Mouse (Mus musculus) cerebellum, adult 2 months (tissue): Measurements from ENCODE around the gene Igf2. TPM values are rescaled to one million over a fixed set of nuclear protein-coding genes. Genes with fewer than 3 reads are reported as not detected.

Experiments used
- DNase-seq, 2 experiments: peaks; one replicate each; pipeline ENCODE4 v3.0.0; 2021
- H3K27ac ChIP-seq: fragments of 200-500 bp; 2 replicates; pipeline ENCODE4 v1.5.1; 2012; ENCODE audit warnings: low read length, control low read depth, inconsistent platforms; ENCODE audit not compliant: insufficient read depth
- H3K27me3 ChIP-seq: fragments of 200-500 bp; 2 replicates; pipeline ENCODE4 v1.6.1; 2012; ENCODE audit warnings: inconsistent platforms, mild to moderate bottlenecking, low read length, moderate library complexity; ENCODE audit not compliant: control insufficient read depth, insufficient read depth
- H3K4me1 ChIP-seq: fragments of 200-500 bp; 2 replicates; pipeline ENCODE4 v1.6.1; 2011; ENCODE audit warnings: low read length; ENCODE audit not compliant: control insufficient read depth, insufficient read depth
- H3K4me3 ChIP-seq: fragments of 200-500 bp; replicated peaks from 2 replicates; pipeline ENCODE3; 2011; ENCODE audit warnings: mild to moderate bottlenecking, low read depth, low read length, control low read depth; ENCODE audit not compliant: insufficient read depth
- CTCF ChIP-seq: fragments of 200-500 bp; IDR thresholded peaks from 2 replicates; pipeline ENCODE4 v1.5.1; 2011; ENCODE audit warnings: low read depth, mild to moderate bottlenecking, control low read depth, low read length, moderate library complexity, borderline replicate concordance; ENCODE audit not compliant: insufficient read depth
- POLR2A ChIP-seq: fragments of 200-500 bp; IDR thresholded peaks from 2 replicates; pipeline ENCODE4 v1.6.1; 2011; ENCODE audit warnings: low read length, control low read depth, borderline replicate concordance; ENCODE audit not compliant: insufficient read depth
- WGBS: fragments of 180-500 bp; shearing (Covaris S2); methylation state at CpG from one replicate; pipeline ENCODE4 v1.1.7; 2018; 5-methylcytosine and 5-hydroxymethylcytosine counted together
- polyA plus RNA-seq: library from polyadenylated mRNA; depleted of rRNA; stranded (reverse); fragments of >200 nt; gene quantifications from 2 replicates; pipeline ENCODE4 v1.2.3, GENCODE M21; 2012

The Igf2 gene
- polyA plus RNA-seq, 1 experiment, result 67.2 TPM

- DNase-seq, result no peak
- 23% methylated on average over 5 of the region's 5 CpGs for WGBS
Measured at GRCm38 (mm10) chr7:142663151-142663550, 3.5 kb downstream of the Igf2 start.

GRCm38 (mm10) chr7:142661811-142662210 is 4.8 kb downstream of the Igf2 start:
- H3K27ac ChIP-seq, result no peak overlapping the region
- no peaks in the 10 kb centered on the region; the same call in 1 of the 2 replicates for H3K4me1 ChIP-seq
- no peak overlapping the region for H3K4me3 ChIP-seq
- peaks cover 7% of the 10 kb centered on the region; the same call in 1 of the 2 replicates for H3K27me3 ChIP-seq
- DNase-seq, result no peak
- TF ChIP-seq POLR2A, result no peak
- TF ChIP-seq CTCF, result no peak

More at GRCm38 (mm10) chr7:142663151-142663550, 3.5 kb downstream of the Igf2 start:
- no peaks in the 10 kb centered on the region; the same call in 1 of the 2 replicates for H3K4me1 ChIP-seq
- no peak for TF ChIP-seq CTCF
- TF ChIP-seq POLR2A, result no peak
- H3K27me3 ChIP-seq, result peaks cover 5% of the 10 kb centered on the region; the same call in 1 of the 2 replicates
- H3K4me3 ChIP-seq, result no peak overlapping the region
- no peak overlapping the region for H3K27ac ChIP-seq

DNA sequence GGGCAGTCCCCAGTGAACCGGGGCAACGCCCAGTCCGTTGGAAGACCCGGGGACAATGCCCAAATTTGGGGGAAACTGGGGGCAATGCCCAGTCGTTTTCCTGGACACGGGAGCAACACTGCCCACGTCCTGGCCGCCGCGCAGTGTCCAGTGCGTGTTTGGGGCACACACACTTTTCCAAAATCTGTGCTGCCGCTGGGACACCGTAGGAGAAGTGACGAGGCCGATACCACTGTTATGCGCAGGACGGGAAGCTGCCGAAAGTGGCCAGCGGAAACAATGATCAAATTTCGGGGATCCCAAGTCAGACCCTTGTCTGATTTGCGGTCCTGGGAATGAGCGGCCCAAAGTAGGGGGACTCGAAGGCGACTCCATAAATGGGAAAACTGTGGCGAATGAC is 5.6 kb downstream of the Igf2 start:
- Histone ChIP-seq H3K4me3 (no peak overlapping the region), H3K27ac (no peak overlapping the region), H3K27me3 (peaks cover 7% of the 10 kb centered on the region; the same call in 1 of the 2 replicates), H3K4me1 (no peaks in the 10 kb centered on the region; the same call in 1 of the 2 replicates)
- TF ChIP-seq CTCF (no peak), POLR2A (no peak)
- no peak for DNase-seq
- 6% methylated on average over 25 of the region's 25 CpGs for WGBS

- H3K4me3 ChIP-seq, result no peak overlapping the region
- TF ChIP-seq POLR2A (no peak), CTCF (no peak)
- WGBS, result 2% methylated on average over 29 of the region's 29 CpGs
Measured at GRCm38 (mm10) chr7:142660651-142660945, 6.0 kb downstream of the Igf2 start.

DNA sequence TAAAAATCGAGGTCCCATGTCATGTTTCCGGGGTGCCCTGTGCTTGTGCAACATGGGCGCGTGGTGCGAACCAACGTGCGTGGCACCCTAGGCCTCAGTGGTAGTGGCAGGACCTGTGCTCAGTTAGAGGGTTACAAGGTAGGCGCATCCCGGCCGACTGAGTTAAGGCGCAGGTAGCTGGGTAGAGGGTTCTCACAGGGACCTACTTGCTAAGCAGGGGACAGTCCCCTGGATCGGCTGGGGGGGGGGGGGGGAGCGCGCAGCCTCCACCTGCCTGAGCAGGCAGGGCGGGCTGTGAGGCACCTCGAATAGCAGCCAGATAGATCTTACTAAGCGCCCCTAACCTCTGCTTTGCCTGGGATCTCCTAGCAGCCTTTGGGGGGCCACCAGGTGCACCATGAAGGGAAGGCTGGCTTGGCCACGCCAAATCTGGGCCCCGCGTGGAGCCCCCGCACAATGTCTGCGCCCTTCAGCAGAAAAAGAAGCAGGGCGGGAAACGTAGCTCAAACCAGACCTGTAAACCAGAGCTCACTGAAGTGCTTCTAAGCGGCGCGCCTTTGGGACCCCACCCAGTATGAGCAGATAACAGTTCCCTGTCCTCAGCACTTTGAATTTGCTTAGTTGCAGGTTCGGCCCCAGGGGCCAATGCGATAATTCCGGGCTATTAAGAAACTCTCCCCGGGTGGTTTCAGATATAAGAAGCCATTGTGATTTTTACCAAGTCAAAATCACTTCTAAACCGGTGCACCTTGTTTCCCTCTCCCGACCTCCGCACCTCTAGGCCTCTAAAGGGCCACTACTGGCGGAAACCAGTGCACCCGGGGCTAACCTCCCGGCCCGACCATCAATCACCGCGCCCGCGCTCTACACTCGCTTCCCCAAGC is 6.6 kb downstream of the Igf2 start:
- Histone ChIP-seq H3K27ac (no peak overlapping the region), H3K4me1 (no peaks in the 10 kb centered on the region; the same call in 1 of the 2 replicates), H3K4me3 (no peak overlapping the region), H3K27me3 (peaks cover 10% of the 10 kb centered on the region; the same call in 1 of the 2 replicates)
- 3% methylated on average over 43 of the region's 43 CpGs for WGBS
- no peak for TF ChIP-seq CTCF
- no peak for TF ChIP-seq POLR2A
- DNase-seq, result no peak

More at GRCm38 (mm10) chr7:142660651-142660945, 6.0 kb downstream of the Igf2 start:
- Histone ChIP-seq H3K4me1 (no peaks in the 10 kb centered on the region; the same call in 1 of the 2 replicates), H3K27ac (no peak overlapping the region), H3K27me3 (peaks cover 8% of the 10 kb centered on the region; the same call in 1 of the 2 replicates)
- DNase-seq, result no peak

- DNase-seq, result no peak
- H3K27ac ChIP-seq, result no peak overlapping the region
- TF ChIP-seq CTCF (no peak), POLR2A (no peak)
- H3K4me3 ChIP-seq, result no peak overlapping the region
- H3K4me1 ChIP-seq, result no peaks in the 10 kb centered on the region
- H3K27me3 ChIP-seq, result peaks cover 10% of the 10 kb centered on the region; the same call in 1 of the 2 replicates
- 2% methylated on average over 68 of the region's 70 CpGs for WGBS
Measured at GRCm38 (mm10) chr7:142659181-142659681, 7.4 kb downstream of the Igf2 start.

GRCm38 (mm10) chr7:142658681-142659180 is 7.9 kb downstream of the Igf2 start:
- TF ChIP-seq CTCF (no peak), POLR2A (no peak)
- Histone ChIP-seq H3K4me3 (no peak overlapping the region), H3K27ac (no peak overlapping the region), H3K27me3 (peaks cover 10% of the 10 kb centered on the region; the same call in 1 of the 2 replicates), H3K4me1 (no peaks in the 10 kb centered on the region)
- 1% methylated on average over 39 of the region's 40 CpGs for WGBS
- DNase-seq, result no peak
